Mouse (Mus musculus) testis, adult 2 months (tissue): ENCODE results near the gene Mfap4. TPM values are rescaled to one million over a fixed set of nuclear protein-coding genes. Genes with fewer than 3 reads are reported as not detected.
A peak's percentile ranks its signal among the peaks of the same experiment; 100 is the strongest.

Experiments used
- H3K27ac ChIP-seq: fragments of 200-500 bp; 2 replicates; pipeline ENCODE4 v1.5.1; 2012; ENCODE audit warnings: low read depth, low read length; ENCODE audit not compliant: control insufficient read depth, insufficient read depth
- H3K27me3 ChIP-seq: fragments of 200-500 bp; 2 replicates; pipeline ENCODE4 v1.6.1; 2012; ENCODE audit warnings: mild to moderate bottlenecking, low read length, moderate library complexity; ENCODE audit not compliant: control insufficient read depth, insufficient read depth
- H3K36me3 ChIP-seq: fragments of 200-500 bp; 2 replicates; pipeline ENCODE4 v1.6.1; 2012; ENCODE audit warnings: mild to moderate bottlenecking, low read length; ENCODE audit not compliant: control insufficient read depth, insufficient read depth
- H3K4me1 ChIP-seq: fragments of 200-500 bp; 2 replicates; pipeline ENCODE4 v1.6.1; 2012; ENCODE audit warnings: low read length; ENCODE audit not compliant: control insufficient read depth, insufficient read depth
- H3K4me3 ChIP-seq: fragments of 200-500 bp; 2 replicates; pipeline ENCODE4 v1.5.1; 2012; ENCODE audit warnings: low read depth, mild to moderate bottlenecking, low read length, moderate library complexity, mixed read lengths; ENCODE audit not compliant: control insufficient read depth
- CTCF ChIP-seq: fragments of 200-500 bp; IDR thresholded peaks from 2 replicates; pipeline ENCODE4 v1.5.1; 2012; ENCODE audit warnings: low read depth, mild to moderate bottlenecking, inconsistent platforms, low read length, moderate library complexity; ENCODE audit not compliant: control insufficient read depth, insufficient read depth, insufficient replicate concordance
- POLR2A ChIP-seq: fragments of 200-500 bp; IDR thresholded peaks from 2 replicates; pipeline ENCODE4 v1.6.1; 2012; ENCODE audit warnings: low read depth, mild to moderate bottlenecking, inconsistent platforms, low read length, moderate library complexity; ENCODE audit not compliant: control insufficient read depth
- polyA plus RNA-seq: library from polyadenylated mRNA; depleted of rRNA; stranded (reverse); fragments of >200 nt; gene quantifications from 2 replicates; pipeline ENCODE4 v1.2.3, GENCODE M21; 2012

Gene Mfap4
- polyA plus RNA-seq, 1 experiment, result 29.5 TPM

GRCm38 (mm10) chr11:61448599-61449225 lies 36.5 kb upstream of the Mfap4 start:
- Histone ChIP-seq H3K36me3 (no peaks in the 10 kb centered on the region), H3K27me3 (no peaks in the 10 kb centered on the region), H3K4me3 (no peak overlapping the region), H3K27ac (no peak overlapping the region), H3K4me1 (peaks cover 27% of the 10 kb centered on the region)
- no peak for TF ChIP-seq CTCF
- TF ChIP-seq POLR2A, result no peak

- H3K27ac ChIP-seq, result no peak overlapping the region
- peak overlapping the region; percentile 3 for H3K4me3 ChIP-seq
- TF ChIP-seq CTCF, result peak; percentile 48; the same call in 1 of the 2 replicates
- no peak for TF ChIP-seq POLR2A
- H3K27me3 ChIP-seq, result no peaks in the 10 kb centered on the region
- no peaks in the 10 kb centered on the region for H3K36me3 ChIP-seq
- H3K4me1 ChIP-seq, result peaks cover 32% of the 10 kb centered on the region
Measured at GRCm38 (mm10) chr11:61449499-61450292, 35.5 kb upstream of the Mfap4 start.

- Histone ChIP-seq H3K4me1 (no peaks in the 10 kb centered on the region), H3K27ac (no peak overlapping the region), H3K27me3 (no peaks in the 10 kb centered on the region), H3K36me3 (no peaks in the 10 kb centered on the region), H3K4me3 (no peak overlapping the region)
- TF ChIP-seq CTCF (no peak), POLR2A (no peak)
Measured at GRCm38 (mm10) chr11:61464071-61464470, 21.2 kb upstream of the Mfap4 start.

GRCm38 (mm10) chr11:61465422-61465821 lies 19.8 kb upstream of the Mfap4 start:
- H3K4me3 ChIP-seq, result no peak overlapping the region
- no peaks in the 10 kb centered on the region for H3K4me1 ChIP-seq
- TF ChIP-seq POLR2A (no peak), CTCF (no peak)
- no peak overlapping the region for H3K27ac ChIP-seq
- H3K36me3 ChIP-seq, result no peaks in the 10 kb centered on the region
- H3K27me3 ChIP-seq, result no peaks in the 10 kb centered on the region

- Histone ChIP-seq H3K36me3 (no peaks in the 10 kb centered on the region), H3K27ac (no peak overlapping the region), H3K4me3 (no peak overlapping the region), H3K27me3 (no peaks in the 10 kb centered on the region), H3K4me1 (no peaks in the 10 kb centered on the region)
- no peak for TF ChIP-seq POLR2A
- TF ChIP-seq CTCF, result no peak
Measured at GRCm38 (mm10) chr11:61468534-61468933, 16.7 kb upstream of the Mfap4 start.

- Histone ChIP-seq H3K4me1 (no peaks in the 10 kb centered on the region), H3K4me3 (no peak overlapping the region), H3K27me3 (no peaks in the 10 kb centered on the region), H3K36me3 (no peaks in the 10 kb centered on the region), H3K27ac (no peak overlapping the region)
- TF ChIP-seq POLR2A (no peak), CTCF (no peak)
Measured at GRCm38 (mm10) chr11:61469317-61469917, 15.8 kb upstream of the Mfap4 start.

GRCm38 (mm10) chr11:61470880-61471279 lies 14.4 kb upstream of the Mfap4 start:
- TF ChIP-seq POLR2A, result no peak

More at GRCm38 (mm10) chr11:61470880-61471279, 14.4 kb upstream of the Mfap4 start:
- Histone ChIP-seq H3K4me3 (no peak overlapping the region), H3K27ac (no peak overlapping the region), H3K27me3 (no peaks in the 10 kb centered on the region), H3K4me1 (no peaks in the 10 kb centered on the region), H3K36me3 (no peaks in the 10 kb centered on the region)
